Mouse (Mus musculus): ENCODE data around the gene Reep3. TPM values are rescaled to one million over a fixed set of nuclear protein-coding genes. Genes with fewer than 3 reads are reported as not detected.

The Reep3 gene
- polyA plus RNA-seq, 1 experiment from 2014 or later: 50.3 TPM

GRCm38 (mm10) chr10:67040410-67040809 is 56.3 kb downstream of the Reep3 start:
- Histone ChIP-seq H3K4me1 (peaks cover 24% of the 10 kb centered on the region), H3K27me3 (no peaks in the 10 kb centered on the region), H3K4me2 (replicated peaks) (no peak overlapping the region), H3K4me3 (no peak overlapping the region), H3K9ac (no peak overlapping the region), H3K27ac (no peak overlapping the region), H3K36me3 (peaks cover 3% of the 10 kb centered on the region; the same call in 1 of the 2 replicates), H3K9me3 (0 out of 2 replicates have a peak, but pooled peaks cover 4% of the 10 kb centered on the region)
- no peak for ATAC-seq (ENCODE audit: low FRiP score, low read depth)
- 89% methylated on average over 3 of the region's 3 CpGs for WGBS

GRCm38 (mm10) chr10:67039001-67039400 is 57.7 kb downstream of the Reep3 start:
- WGBS: 58% methylated on average over 17 of the region's 17 CpGs
- ATAC-seq (ENCODE audit: low FRiP score, low read depth): no peak

GRCm38 (mm10) chr10:67036542-67036941 is 60.2 kb downstream of the Reep3 start:
- no peak overlapping the region for H3K4me2 ChIP-seq (replicated peaks)
- WGBS: 77% methylated on average over 10 of the region's 10 CpGs
- ATAC-seq (ENCODE audit: low FRiP score, low read depth): no peak
- H3K27me3 ChIP-seq: no peaks in the 10 kb centered on the region
- no peak overlapping the region for H3K4me3 ChIP-seq
- H3K4me1 ChIP-seq: peaks cover 17% of the 10 kb centered on the region; the same call in 1 of the 2 replicates
- H3K9ac ChIP-seq: no peak overlapping the region
- H3K9me3 ChIP-seq: no peaks in the 10 kb centered on the region
- no peak overlapping the region for H3K27ac ChIP-seq
- peaks cover 8% of the 10 kb centered on the region for H3K36me3 ChIP-seq

More at GRCm38 (mm10) chr10:67039001-67039400, 57.7 kb downstream of the Reep3 start:
- H3K36me3 ChIP-seq: peaks cover 3% of the 10 kb centered on the region; the same call in 1 of the 2 replicates
- no peak overlapping the region for H3K4me3 ChIP-seq
- no peak overlapping the region for H3K4me2 ChIP-seq (replicated peaks)
- H3K27me3 ChIP-seq: no peaks in the 10 kb centered on the region
- no peak overlapping the region for H3K9ac ChIP-seq
- no peak overlapping the region for H3K27ac ChIP-seq
- H3K4me1 ChIP-seq: peaks cover 14% of the 10 kb centered on the region; the same call in 1 of the 2 replicates
- no peaks in the 10 kb centered on the region for H3K9me3 ChIP-seq

- peaks cover 8% of the 10 kb centered on the region for H3K36me3 ChIP-seq
- no peak overlapping the region for H3K4me3 ChIP-seq
- H3K4me2 ChIP-seq (replicated peaks): no peak overlapping the region
- H3K9me3 ChIP-seq: no peaks in the 10 kb centered on the region
- H3K27ac ChIP-seq: no peak overlapping the region
- H3K4me1 ChIP-seq: peaks cover 17% of the 10 kb centered on the region; the same call in 1 of the 2 replicates
- ATAC-seq (ENCODE audit: low FRiP score, low read depth): no peak
- WGBS: 85% methylated on average over 5 of the region's 5 CpGs
- H3K9ac ChIP-seq: no peak overlapping the region
- no peaks in the 10 kb centered on the region for H3K27me3 ChIP-seq
Measured at GRCm38 (mm10) chr10:67036141-67036540, 60.6 kb downstream of the Reep3 start.

- Histone ChIP-seq H3K4me1 (peaks cover 13% of the 10 kb centered on the region), H3K9ac (no peak overlapping the region)
- 54% methylated on average over 7 of the region's 7 CpGs for WGBS
Measured at GRCm38 (mm10) chr10:67031186-67031585, 65.6 kb downstream of the Reep3 start.

GRCm38 (mm10) chr10:67029297-67029696 is 67.4 kb downstream of the Reep3 start:
- 48% methylated on average over 12 of the region's 12 CpGs for WGBS
- no peak for ATAC-seq (ENCODE audit: low FRiP score, low read depth)
- Histone ChIP-seq H3K4me1 (peaks cover 27% of the 10 kb centered on the region), H3K4me2 (replicated peaks) (peak overlapping the region; percentile 30; the same call in 1 of the 2 replicates), H3K27me3 (no peaks in the 10 kb centered on the region), H3K9me3 (no peaks in the 10 kb centered on the region), H3K27ac (peak overlapping the region; percentile 63; the same call in 1 of the 2 replicates), H3K9ac (no peak overlapping the region), H3K4me3 (no peak overlapping the region), H3K36me3 (peaks cover 13% of the 10 kb centered on the region; the same call in 1 of the 2 replicates)

More at GRCm38 (mm10) chr10:67031186-67031585, 65.6 kb downstream of the Reep3 start:
- Histone ChIP-seq H3K27ac (no peak overlapping the region), H3K36me3 (peaks cover 14% of the 10 kb centered on the region), H3K9me3 (no peaks in the 10 kb centered on the region), H3K27me3 (no peaks in the 10 kb centered on the region), H3K4me3 (no peak overlapping the region), H3K4me2 (replicated peaks) (no peak overlapping the region)
- no peak for ATAC-seq (ENCODE audit: low FRiP score, low read depth)

- H3K27me3 ChIP-seq: no peaks in the 10 kb centered on the region
- peak overlapping the region; percentile 44 for H3K27ac ChIP-seq
- no peaks in the 10 kb centered on the region for H3K9me3 ChIP-seq
- peaks cover 17% of the 10 kb centered on the region for H3K36me3 ChIP-seq
- no peak overlapping the region for H3K4me3 ChIP-seq
- H3K4me2 ChIP-seq (replicated peaks): no peak overlapping the region; the same call in 1 of the 2 replicates
- 62% methylated on average over 8 of the region's 8 CpGs for WGBS
- no peak; the same call in 1 of the 2 replicates for ATAC-seq (ENCODE audit: low FRiP score, low read depth)
- no peak overlapping the region for H3K9ac ChIP-seq
- peaks cover 24% of the 10 kb centered on the region for H3K4me1 ChIP-seq
Measured at GRCm38 (mm10) chr10:67026375-67026774, 70.4 kb downstream of the Reep3 start.

- Histone ChIP-seq H3K9me3 (no peaks in the 10 kb centered on the region), H3K36me3 (peaks cover 23% of the 10 kb centered on the region), H3K27me3 (no peaks in the 10 kb centered on the region), H3K27ac (peak overlapping the region; percentile 44; the same call in 1 of the 2 replicates), H3K4me3 (no peak overlapping the region), H3K4me2 (replicated peaks) (no peak overlapping the region; the same call in 1 of the 2 replicates), H3K9ac (no peak overlapping the region), H3K4me1 (peaks cover 24% of the 10 kb centered on the region)
- ATAC-seq (ENCODE audit: low FRiP score, low read depth): peak; percentile 82
- 52% methylated on average over 10 of the region's 10 CpGs for WGBS
Measured at GRCm38 (mm10) chr10:67025573-67026236, 71.0 kb downstream of the Reep3 start.

- Histone ChIP-seq H3K4me2 (replicated peaks) (no peak overlapping the region), H3K27me3 (no peaks in the 10 kb centered on the region), H3K4me1 (peaks cover 23% of the 10 kb centered on the region), H3K9ac (no peak overlapping the region), H3K4me3 (no peak overlapping the region), H3K27ac (no peak overlapping the region), H3K9me3 (no peaks in the 10 kb centered on the region), H3K36me3 (peaks cover 21% of the 10 kb centered on the region)
- 94% methylated on average over 6 of the region's 6 CpGs for WGBS
- ATAC-seq (ENCODE audit: low FRiP score, low read depth): no peak
Measured at GRCm38 (mm10) chr10:67024391-67024790, 72.4 kb downstream of the Reep3 start.

GRCm38 (mm10) chr10:67023092-67023491 is 73.7 kb downstream of the Reep3 start:
- ATAC-seq (ENCODE audit: low FRiP score, low read depth): no peak
- H3K36me3 ChIP-seq: peaks cover 21% of the 10 kb centered on the region
- H3K4me2 ChIP-seq (replicated peaks): no peak overlapping the region
- no peaks in the 10 kb centered on the region for H3K9me3 ChIP-seq
- WGBS: 84% methylated on average over 9 of the region's 9 CpGs
- H3K27ac ChIP-seq: no peak overlapping the region
- no peaks in the 10 kb centered on the region for H3K27me3 ChIP-seq
- H3K9ac ChIP-seq: no peak overlapping the region
- H3K4me1 ChIP-seq: peaks cover 24% of the 10 kb centered on the region
- H3K4me3 ChIP-seq: no peak overlapping the region

- no peak for ATAC-seq (ENCODE audit: low FRiP score, low read depth)
Measured at GRCm38 (mm10) chr10:67021494-67021893, 75.3 kb downstream of the Reep3 start.

GRCm38 (mm10) chr10:67018875-67019274 is 77.9 kb downstream of the Reep3 start:
- Histone ChIP-seq H3K27ac (no peak overlapping the region), H3K4me2 (replicated peaks) (no peak overlapping the region), H3K36me3 (peaks cover 34% of the 10 kb centered on the region), H3K9ac (no peak overlapping the region), H3K9me3 (no peaks in the 10 kb centered on the region), H3K4me3 (no peak overlapping the region), H3K4me1 (peaks cover 16% of the 10 kb centered on the region), H3K27me3 (no peaks in the 10 kb centered on the region)
- WGBS: 35% methylated on average over 6 of the region's 6 CpGs
- ATAC-seq (ENCODE audit: low FRiP score, low read depth): peak; percentile 85

More at GRCm38 (mm10) chr10:67021494-67021893, 75.3 kb downstream of the Reep3 start:
- Histone ChIP-seq H3K9ac (no peak overlapping the region), H3K4me2 (replicated peaks) (no peak overlapping the region), H3K4me1 (peaks cover 33% of the 10 kb centered on the region), H3K27me3 (no peaks in the 10 kb centered on the region), H3K9me3 (no peaks in the 10 kb centered on the region), H3K27ac (no peak overlapping the region), H3K36me3 (peaks cover 21% of the 10 kb centered on the region), H3K4me3 (no peak overlapping the region)
- WGBS: 91% methylated on average over 13 of the region's 13 CpGs
